Mouse (Mus musculus) frontal cortex, adult 2 months (tissue): Measurements from ENCODE around the gene Smarca1. TPM values are rescaled to one million over a fixed set of nuclear protein-coding genes. Genes with fewer than 3 reads are reported as not detected.

Source experiments
- DNase-seq, 2 experiments: peaks; one replicate each; pipeline ENCODE4 v3.0.0; 2022; ENCODE audit warnings: low spot score in 1 of 2; ENCODE audit errors: extremely low spot score in 1 of 2
- polyA plus RNA-seq: library from polyadenylated mRNA; depleted of rRNA; stranded (reverse); fragments of >200 nt; gene quantifications from 2 replicates; pipeline ENCODE4 v1.2.3, GENCODE M21; 2012; rRNA removed

Smarca1 gene
- 12.8 and 15.9 TPM in 2 replicates for polyA plus RNA-seq

- DNase-seq: peak in 1 of 2 experiments; percentile 5
These were observed at the start of gene Smarca1 for GRCm38 (mm10) chrX:47892431-47893024. Gene Smarca1 (minus strand): TSS chrX:47892974.

GRCm38 (mm10) chrX:47937740-47938139, 45.0 kb upstream of the Smarca1 start:
- DNase-seq: no peak

- DNase-seq: no peak
These were observed 44.1 kb upstream of the Smarca1 start for GRCm38 (mm10) chrX:47936885-47937284.

GRCm38 (mm10) chrX:47934352-47934751, 41.6 kb upstream of the Smarca1 start:
- no peak for DNase-seq

- DNase-seq: no peak
These were observed 37.7 kb upstream of the Smarca1 start for GRCm38 (mm10) chrX:47930449-47930848.

GRCm38 (mm10) chrX:47927981-47928380, 35.2 kb upstream of the Smarca1 start:
- DNase-seq: no peak

- DNase-seq: no peak
These were observed 27.8 kb upstream of the Smarca1 start for GRCm38 (mm10) chrX:47920541-47920940.

- no peak for DNase-seq
These were observed 24.1 kb upstream of the Smarca1 start for GRCm38 (mm10) chrX:47916831-47917230.

- DNase-seq: no peak
These were observed 20.8 kb upstream of the Smarca1 start for GRCm38 (mm10) chrX:47913543-47913938.

GRCm38 (mm10) chrX:47912904-47913542, 20.2 kb upstream of the Smarca1 start:
- DNase-seq: no peak

GRCm38 (mm10) chrX:47912306-47912792, 19.6 kb upstream of the Smarca1 start, which contains the start of gene Ocrl:
Gene Ocrl (plus strand): TSS chrX:47912387.
- peak in 1 of 2 experiments; percentile 68 for DNase-seq

- DNase-seq: peak in 1 of 2 experiments; percentile 19
These were observed 805 bp downstream of the Smarca1 start for GRCm38 (mm10) chrX:47891907-47892430.

GRCm38 (mm10) chrX:47891243-47891906, 1.4 kb downstream of the Smarca1 start:
- DNase-seq: peak in 1 of 2 experiments; percentile 25

- DNase-seq: no peak
These were observed 5.4 kb downstream of the Smarca1 start for GRCm38 (mm10) chrX:47887401-47887800.

GRCm38 (mm10) chrX:47882813-47883212, 10.0 kb downstream of the Smarca1 start:
- no peak for DNase-seq

- peak in 1 of 2 experiments; percentile 10 for DNase-seq
These were observed 12.7 kb downstream of the Smarca1 start for GRCm38 (mm10) chrX:47880052-47880451.

- no peak for DNase-seq
These were observed 34.2 kb downstream of the Smarca1 start for GRCm38 (mm10) chrX:47858544-47858943.

GRCm38 (mm10) chrX:47835835-47836195, 57.0 kb downstream of the Smarca1 start:
- no peak for DNase-seq

- DNase-seq: no peak
These were observed 57.5 kb downstream of the Smarca1 start for GRCm38 (mm10) chrX:47835098-47835834.

GRCm38 (mm10) chrX:47833431-47833830, 59.3 kb downstream of the Smarca1 start:
- no peak for DNase-seq

GRCm38 (mm10) chrX:47820566-47820965, 72.2 kb downstream of the Smarca1 start:
- DNase-seq: peak in 1 of 2 experiments; percentile 30
